Mouse (Mus musculus) myocyte (in vitro differentiated cells): ENCODE results near the gene Gch1.

Source experiments
- CEBPB ChIP-seq: IDR thresholded peaks from 2 replicates; pipeline ENCODE4 v1.6.1; 2011; ENCODE audit warnings: mild to moderate bottlenecking, moderate library complexity; ENCODE audit not compliant: poor library complexity, insufficient read depth, severe bottlenecking
- E2F4 ChIP-seq: IDR thresholded peaks from one replicate; pipeline ENCODE4 v1.6.1; 2011; ENCODE audit warnings: mild to moderate bottlenecking, control low read depth, moderate library complexity; ENCODE audit not compliant: insufficient read depth
- MAX ChIP-seq: IDR thresholded peaks from one replicate; pipeline ENCODE4 v1.6.1; 2011; ENCODE audit warnings: low read depth, mild to moderate bottlenecking, control low read depth
- MYOG ChIP-seq, 3 experiments: IDR thresholded peaks; one replicate each; pipeline ENCODE4 v1.6.1; 2011; ENCODE audit warnings: control low read depth in 2 of 3, low read depth in 2 of 3, mild to moderate bottlenecking in 2 of 3; ENCODE audit not compliant: insufficient read length in 2 of 3, control insufficient read depth in 1 of 3, insufficient read depth in 1 of 3
- POLR2A ChIP-seq: IDR thresholded peaks from one replicate; pipeline ENCODE4 v1.6.1; 2011; ENCODE audit warnings: low read depth, mild to moderate bottlenecking, control low read depth, moderate library complexity; ENCODE audit not compliant: insufficient read length
- POLR2AphosphoS2 ChIP-seq: IDR thresholded peaks from one replicate; pipeline ENCODE4 v1.6.1; 2011; ENCODE audit warnings: low read depth, control low read depth; ENCODE audit not compliant: insufficient read length
- REST ChIP-seq: IDR thresholded peaks from one replicate; pipeline ENCODE4 v1.6.1; 2011; ENCODE audit warnings: mild to moderate bottlenecking, control low read depth, moderate library complexity; ENCODE audit not compliant: insufficient read depth, insufficient read length
- USF1 ChIP-seq: IDR thresholded peaks from one replicate; pipeline ENCODE4 v1.6.1; 2011; ENCODE audit warnings: low read depth, mild to moderate bottlenecking, control low read depth, moderate library complexity

DNA sequence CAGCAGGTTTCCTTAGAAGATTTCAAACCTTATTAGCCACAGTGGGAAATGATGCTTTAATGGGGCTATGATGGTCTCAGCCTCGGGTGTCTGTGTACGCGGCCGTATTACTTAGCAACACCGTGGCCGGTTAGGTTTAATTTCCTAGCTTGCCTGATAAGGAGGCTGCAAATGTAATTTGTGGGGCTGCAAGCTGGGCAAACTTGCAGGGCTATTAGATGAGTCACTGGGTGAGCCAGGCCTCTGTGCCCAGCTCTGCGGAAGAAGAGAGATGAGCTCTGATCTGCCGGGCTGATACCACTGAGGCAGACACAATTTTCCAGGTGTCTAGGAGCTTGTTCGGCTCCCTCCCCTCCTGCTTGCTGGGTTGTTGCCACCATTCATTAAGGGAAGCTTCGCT is 55.3 kb downstream of the Gch1 start:
- TF ChIP-seq POLR2A (no peak), POLR2AphosphoS2 (no peak), MYOG (IDR thresholded peaks at IDR 0.05; ENCODE audit: control insufficient read depth in 1 of 3, insufficient read depth in 1 of 3, insufficient read length in 2 of 3, low read depth in 2 of 3) (no peak), MAX (no peak), CEBPB (no peak), REST (no peak), USF1 (no peak), E2F4 (no peak)
